Mouse (Mus musculus) embryonic fibroblast, embryonic 13.5 days (primary cell): ENCODE results near the gene Fam120b. TPM values are rescaled to one million over a fixed set of nuclear protein-coding genes. Genes with fewer than 3 reads are reported as not detected.
"Not testable (repeated sequence)": the region's sequence is repeated elsewhere in the genome, so short reads cannot be mapped to it uniquely, and the experiment has no call there.

Experiments used
- H3K27ac ChIP-seq: 2 replicates; pipeline ENCODE4 v1.5.1; 2012; ENCODE audit warnings: low read length, control low read depth, inconsistent platforms; ENCODE audit not compliant: insufficient read depth
- H3K4me1 ChIP-seq: 2 replicates; pipeline ENCODE4 v1.6.1; 2011; ENCODE audit warnings: low read length; ENCODE audit not compliant: control insufficient read depth, insufficient read depth
- H3K4me3 ChIP-seq: 2 replicates; pipeline ENCODE4 v1.5.1; 2011; ENCODE audit warnings: mild to moderate bottlenecking, control low read depth, low read length; ENCODE audit not compliant: insufficient read depth
- CTCF ChIP-seq: IDR thresholded peaks from 2 replicates; pipeline ENCODE4 v1.5.1; 2011; ENCODE audit warnings: mild to moderate bottlenecking, control low read depth, low read length, moderate library complexity, borderline replicate concordance; ENCODE audit not compliant: insufficient read depth
- POLR2A ChIP-seq: IDR thresholded peaks from 2 replicates; pipeline ENCODE4 v1.6.1; 2011; ENCODE audit warnings: low read depth, mild to moderate bottlenecking, control low read depth, low read length, moderate library complexity
- polyA plus RNA-seq: library from polyadenylated mRNA; stranded (reverse); fragments of >200 nt; gene quantifications from 2 replicates; pipeline ENCODE4 v1.2.4, GENCODE M21; 2011; ENCODE audit warnings: low read depth; ENCODE audit not compliant: missing spikeins, insufficient read length

Gene Fam120b
- polyA plus RNA-seq, 1 experiment: 25.3 TPM

- Histone ChIP-seq H3K27ac (no peak overlapping the region), H3K4me3 (no peak overlapping the region), H3K4me1 (no peaks in the 10 kb centered on the region)
- TF ChIP-seq POLR2A (no peak), CTCF (no peak)
Measured at GRCm38 (mm10) chr17:15429937-15430336, 33.9 kb downstream of the Fam120b start.

- Histone ChIP-seq H3K4me3 (no peak overlapping the region), H3K27ac (no peak overlapping the region), H3K4me1 (no peaks in the 10 kb centered on the region)
- TF ChIP-seq CTCF (no peak), POLR2A (no peak)
Measured at GRCm38 (mm10) chr17:15431021-15431514, 35.1 kb downstream of the Fam120b start.

- H3K4me3 ChIP-seq: no peak overlapping the region
- TF ChIP-seq POLR2A (no peak), CTCF (no peak)
- no peak overlapping the region for H3K27ac ChIP-seq
- no peaks in the 10 kb centered on the region for H3K4me1 ChIP-seq
Measured at GRCm38 (mm10) chr17:15431551-15431950, 35.5 kb downstream of the Fam120b start.

DNA sequence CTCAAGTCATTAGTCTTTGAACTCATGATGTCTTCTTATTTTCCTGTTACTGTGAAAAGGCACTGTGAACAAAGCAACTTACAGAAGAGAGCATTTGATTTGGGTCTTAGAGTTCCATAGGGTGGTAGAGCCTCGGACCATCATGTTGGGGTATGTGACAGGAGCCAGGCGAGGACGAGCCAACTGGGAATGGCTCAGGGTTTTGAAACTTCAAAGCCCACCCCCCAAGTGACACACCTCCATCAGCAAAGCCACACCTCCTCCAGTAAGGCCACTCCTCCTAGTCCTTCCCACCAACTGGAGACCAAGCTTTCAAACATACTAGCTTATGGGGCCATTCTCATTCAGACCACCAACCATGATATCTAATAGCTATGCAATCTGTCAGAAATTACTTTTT, 36.0 kb downstream of the Fam120b start:
- H3K4me1 ChIP-seq: no peaks in the 10 kb centered on the region
- no peak overlapping the region for H3K4me3 ChIP-seq
- H3K27ac ChIP-seq: no peak overlapping the region
- TF ChIP-seq CTCF (no peak), POLR2A (no peak)

DNA sequence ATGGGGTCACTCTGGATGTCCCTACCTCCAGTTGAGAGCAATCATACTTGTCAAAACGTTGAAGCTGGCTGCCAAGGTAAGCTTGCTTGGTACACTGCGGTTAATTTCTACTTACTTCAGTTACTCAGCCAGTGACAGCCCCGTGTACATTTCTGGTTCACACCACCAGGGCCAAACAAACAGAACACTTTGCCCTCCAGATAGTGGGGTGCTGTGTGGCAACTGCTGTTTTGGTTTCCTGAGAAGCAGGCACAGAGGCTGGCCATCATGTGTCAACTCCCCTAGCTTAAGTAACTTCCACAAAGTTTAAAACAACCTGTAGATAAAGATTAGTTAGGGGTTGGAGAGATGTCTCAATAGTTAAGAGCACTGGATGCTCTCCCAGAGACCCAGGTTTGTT, 38.7 kb downstream of the Fam120b start:
- H3K4me1 ChIP-seq: no peaks in the 10 kb centered on the region
- H3K27ac ChIP-seq: no peak overlapping the region
- TF ChIP-seq CTCF (no peak), POLR2A (no peak)
- H3K4me3 ChIP-seq: no peak overlapping the region

DNA sequence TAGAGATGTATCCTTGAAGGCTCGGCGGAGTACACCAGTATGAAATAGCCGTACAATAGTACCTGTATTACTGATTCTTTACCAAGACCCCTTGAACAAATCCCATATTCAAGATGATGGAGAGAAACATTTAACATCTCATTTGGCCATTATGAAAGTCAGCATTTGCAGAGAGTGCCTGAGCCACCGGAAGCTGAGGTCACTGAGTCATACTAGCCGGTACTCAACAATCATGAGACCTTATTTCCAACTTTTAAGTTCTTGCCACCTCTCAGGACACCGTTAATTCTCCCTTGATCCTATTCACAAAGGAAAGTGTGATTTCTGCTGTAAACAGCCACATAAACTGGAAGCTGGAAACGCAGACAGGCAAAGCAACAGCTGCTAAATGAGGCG, 44.1 kb downstream of the Fam120b start:
- TF ChIP-seq POLR2A: no peak
- TF ChIP-seq CTCF: no peak
- Histone ChIP-seq H3K4me3 (no peak overlapping the region), H3K4me1 (peaks cover 5% of the 10 kb centered on the region), H3K27ac (no peak overlapping the region)

DNA sequence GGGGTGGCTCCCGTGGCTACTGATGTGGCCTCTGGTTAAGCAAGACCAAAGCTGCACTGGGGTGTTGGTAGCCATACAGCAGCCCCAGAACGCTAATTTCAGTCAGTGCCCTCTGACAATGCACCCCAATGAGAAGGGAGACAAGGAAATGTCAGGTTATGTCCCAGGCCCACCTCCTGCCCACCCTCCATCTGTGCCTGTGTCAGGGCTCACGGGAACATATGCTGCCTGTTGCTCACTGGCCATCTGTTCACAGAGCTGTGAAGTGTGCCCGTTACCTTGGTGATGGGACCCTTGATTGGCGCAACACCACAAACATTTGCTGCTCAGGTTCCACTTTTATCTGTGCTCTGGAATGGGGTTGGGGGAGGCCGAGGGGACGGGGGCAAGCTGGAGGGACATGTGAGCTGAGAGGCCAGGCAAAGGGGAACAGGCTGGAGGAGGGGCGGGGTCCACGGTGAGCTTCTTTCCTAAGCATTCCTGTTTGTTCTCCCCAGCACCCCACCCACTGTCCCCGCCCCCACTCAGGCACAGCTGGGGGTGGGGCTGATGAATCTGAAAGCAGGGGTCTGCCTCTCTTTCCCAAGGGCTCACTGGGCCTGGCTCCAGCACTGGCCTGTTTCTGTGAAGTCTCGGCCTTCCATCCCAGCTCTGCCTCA, 44.6 kb downstream of the Fam120b start:
- no peak overlapping the region for H3K4me3 ChIP-seq
- H3K27ac ChIP-seq: no peak overlapping the region
- no peak for TF ChIP-seq CTCF
- no peak for TF ChIP-seq POLR2A
- peaks cover 5% of the 10 kb centered on the region for H3K4me1 ChIP-seq

DNA sequence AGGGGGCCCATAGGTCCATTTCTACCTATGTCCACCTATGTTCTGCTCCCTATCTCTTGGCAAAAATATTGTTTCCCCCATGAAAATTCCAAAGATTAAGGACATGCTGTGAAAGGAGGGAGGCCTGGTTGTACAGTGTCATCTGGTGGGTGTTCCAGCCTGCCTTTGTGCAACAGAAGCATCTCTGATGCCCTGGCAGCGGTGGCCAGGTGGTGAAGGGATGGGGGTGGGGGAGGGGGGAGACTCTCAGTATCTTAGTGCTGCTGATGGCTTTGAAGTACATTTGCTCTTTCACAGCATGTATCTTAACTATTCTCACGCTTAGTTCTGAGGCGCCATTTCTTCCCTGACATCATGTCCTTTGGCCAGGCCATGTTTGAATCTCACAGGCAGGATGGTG, 49.4 kb downstream of the Fam120b start:
- TF ChIP-seq CTCF: no peak
- TF ChIP-seq POLR2A: no peak
- Histone ChIP-seq H3K4me3 (no peak overlapping the region), H3K27ac (no peak overlapping the region)

GRCm38 (mm10) chr17:15447831-15448230, 51.8 kb downstream of the Fam120b start:
- Histone ChIP-seq H3K4me1 (no peaks in the 10 kb centered on the region), H3K27ac (no peak overlapping the region), H3K4me3 (no peak overlapping the region)
- no peak for TF ChIP-seq POLR2A
- TF ChIP-seq CTCF: no peak

More for the DNA sequence above, 49.4 kb downstream of the Fam120b start:
- H3K4me1 ChIP-seq: peaks cover 2% of the 10 kb centered on the region

DNA sequence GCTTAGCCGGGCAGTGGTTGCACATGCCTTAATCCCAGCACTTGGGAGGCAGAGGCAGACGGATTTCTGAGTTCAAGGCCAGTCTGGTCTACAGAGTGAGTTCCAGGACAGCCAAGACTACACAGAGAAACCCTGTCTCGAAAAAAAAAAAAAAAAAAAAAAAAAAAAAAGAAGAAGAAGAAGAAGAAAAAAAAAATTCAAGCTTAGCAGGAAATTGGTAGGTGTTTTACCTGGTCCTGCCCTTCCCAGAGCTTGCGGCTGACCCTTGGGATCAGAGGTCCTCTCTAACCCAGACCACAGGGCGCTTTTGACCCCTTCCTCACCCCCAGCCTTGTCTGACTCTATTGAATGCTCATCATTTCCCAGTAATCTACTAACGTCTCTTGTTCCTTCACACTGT, 53.1 kb downstream of the Fam120b start:
- not testable (repeated sequence) for H3K4me1 ChIP-seq, H3K27ac ChIP-seq, H3K4me3 ChIP-seq
